Mouse (Mus musculus) limb, embryonic 14.5 days (tissue): ENCODE data around the gene Suds3. TPM values are rescaled to one million over a fixed set of nuclear protein-coding genes. Genes with fewer than 3 reads are reported as not detected.

Experiments used
- ATAC-seq: fragments of 200-750 bp; cut with Nextera tagmentation; 2 replicates; pipeline ENCODE4 v1.8.0; 2017; ENCODE audit warnings: low read depth, moderate number of reproducible peaks, moderate TSS enrichment; ENCODE audit not compliant: low FRiP score
- DNase-seq: peaks from one replicate; pipeline ENCODE4 v3.0.0-alpha.2; 2015; ENCODE audit warnings: low spot score
- H3K27ac ChIP-seq: fragments of 300-500 bp; sonication (generic); replicated peaks from 2 replicates; pipeline ENCODE4 v1.5.1; 2014; ENCODE audit warnings: low read depth, mild to moderate bottlenecking, low read length, moderate library complexity, mixed read lengths
- H3K27me3 ChIP-seq: fragments of 300-500 bp; sonication (generic); 2 replicates; pipeline ENCODE4 v1.6.1; 2014; ENCODE audit warnings: low read length, mixed read lengths; ENCODE audit not compliant: control insufficient read depth, insufficient read depth
- H3K36me3 ChIP-seq: fragments of 300-500 bp; sonication (generic); 2 replicates; pipeline ENCODE4 v1.6.1; 2014; ENCODE audit warnings: mild to moderate bottlenecking, low read length, moderate library complexity, mixed read lengths; ENCODE audit not compliant: control insufficient read depth, insufficient read depth
- H3K4me1 ChIP-seq: fragments of 300-500 bp; sonication (generic); 2 replicates; pipeline ENCODE4 v1.6.1; 2014; ENCODE audit warnings: antibody characterized with exemption, low read length, mixed read lengths; ENCODE audit not compliant: control insufficient read depth, insufficient read depth
- H3K4me2 ChIP-seq: fragments of 300-500 bp; sonication (generic); replicated peaks from 2 replicates; pipeline ENCODE4 v1.6.1; 2014; ENCODE audit warnings: low read depth, mild to moderate bottlenecking, low read length, moderate library complexity; ENCODE audit not compliant: severe bottlenecking
- H3K4me3 ChIP-seq: fragments of 300-500 bp; sonication (generic); replicated peaks from 2 replicates; pipeline ENCODE4 v1.5.1; 2014; ENCODE audit warnings: low read length
- H3K9ac ChIP-seq: fragments of 300-500 bp; sonication (generic); 2 replicates; pipeline ENCODE4 v1.6.1; 2014; ENCODE audit warnings: mild to moderate bottlenecking, low read depth, low read length, moderate library complexity; ENCODE audit not compliant: severe bottlenecking
- H3K9me3 ChIP-seq: fragments of 300-500 bp; sonication (generic); 2 replicates; pipeline ENCODE4 v1.6.1; 2016; ENCODE audit warnings: low read length; ENCODE audit not compliant: control insufficient read depth
- POLR2A ChIP-seq: fragments of 200-500 bp; IDR thresholded peaks from 2 replicates; pipeline ENCODE4 v1.8.0; 2012; ENCODE audit warnings: inconsistent platforms, mild to moderate bottlenecking, moderate library complexity, borderline replicate concordance; ENCODE audit not compliant: insufficient read depth, insufficient read length; ENCODE audit errors: extremely low read depth
- WGBS: fragments of 180-500 bp; shearing (Covaris S2); extraction: QIAGEN DNeasy Blood & Tissue Kit; methylation state at CpG from one replicate; pipeline ENCODE4 v1.1.7; 2014; 5-methylcytosine and 5-hydroxymethylcytosine counted together
- polyA plus RNA-seq, 2 experiments: library from polyadenylated mRNA; depleted of rRNA in 1 of 2; stranded (reverse) in 1 of 2; unstranded in 1 of 2; fragments of >200 nt; fragmentation: Nextera tagmentation in 1 of 2; extraction: Ambion mirVana in 1 of 2; gene quantifications; 2 replicates each; pipeline versions ENCODE4 v1.2.1 to v1.2.3; 2012 to 2014

The Suds3 gene
- polyA plus RNA-seq, 2 experiments: 43.8 to 74.7 TPM

GRCm38 (mm10) chr5:117150068-117150467, 34.2 kb upstream of the Suds3 start:
- H3K9ac ChIP-seq: no peak overlapping the region
- WGBS: 86% methylated on average over 5 of the region's 5 CpGs
- H3K27me3 ChIP-seq: no peaks in the 10 kb centered on the region
- no peak overlapping the region for H3K27ac ChIP-seq
- no peaks in the 10 kb centered on the region for H3K36me3 ChIP-seq
- no peaks in the 10 kb centered on the region for H3K4me1 ChIP-seq
- DNase-seq (no peak), ATAC-seq (no peak)
- TF ChIP-seq POLR2A: no peak
- H3K4me2 ChIP-seq: no peak overlapping the region
- H3K9me3 ChIP-seq: no peaks in the 10 kb centered on the region
- no peak overlapping the region for H3K4me3 ChIP-seq

- no peak for TF ChIP-seq POLR2A
- Histone ChIP-seq H3K4me2 (no peak overlapping the region), H3K27me3 (no peaks in the 10 kb centered on the region), H3K4me1 (no peaks in the 10 kb centered on the region), H3K9ac (no peak overlapping the region), H3K4me3 (no peak overlapping the region), H3K36me3 (no peaks in the 10 kb centered on the region), H3K27ac (no peak overlapping the region), H3K9me3 (no peaks in the 10 kb centered on the region)
- 73% methylated on average over 16 of the region's 16 CpGs for WGBS
- DNase-seq (no peak), ATAC-seq (no peak)
Measured at GRCm38 (mm10) chr5:117149054-117149942, 33.4 kb upstream of the Suds3 start.

- Histone ChIP-seq H3K4me2 (no peak overlapping the region), H3K4me1 (no peaks in the 10 kb centered on the region), H3K9ac (no peak overlapping the region), H3K36me3 (no peaks in the 10 kb centered on the region), H3K4me3 (no peak overlapping the region), H3K27ac (no peak overlapping the region), H3K27me3 (no peaks in the 10 kb centered on the region), H3K9me3 (no peaks in the 10 kb centered on the region)
- no peak for DNase-seq
- TF ChIP-seq POLR2A: no peak
- WGBS: 87% methylated on average over 16 of the region's 16 CpGs
- ATAC-seq: no peak
Measured at GRCm38 (mm10) chr5:117147187-117148095, 31.5 kb upstream of the Suds3 start.

GRCm38 (mm10) chr5:117146165-117146564, 30.3 kb upstream of the Suds3 start:
- ATAC-seq (no peak), DNase-seq (no peak)
- Histone ChIP-seq H3K36me3 (no peaks in the 10 kb centered on the region), H3K27ac (no peak overlapping the region), H3K9ac (no peak overlapping the region), H3K27me3 (no peaks in the 10 kb centered on the region), H3K4me1 (no peaks in the 10 kb centered on the region), H3K4me3 (no peak overlapping the region), H3K9me3 (no peaks in the 10 kb centered on the region), H3K4me2 (no peak overlapping the region)
- no peak for TF ChIP-seq POLR2A

GRCm38 (mm10) chr5:117143721-117144135, 27.8 kb upstream of the Suds3 start:
- WGBS: 61% methylated on average over 9 of the region's 9 CpGs
- H3K9ac ChIP-seq: no peak overlapping the region
- H3K9me3 ChIP-seq: no peaks in the 10 kb centered on the region
- no peaks in the 10 kb centered on the region for H3K27me3 ChIP-seq
- no peak overlapping the region for H3K27ac ChIP-seq
- ATAC-seq: no peak; the same call in 1 of the 2 replicates
- H3K4me1 ChIP-seq: no peaks in the 10 kb centered on the region
- no peaks in the 10 kb centered on the region for H3K36me3 ChIP-seq
- H3K4me2 ChIP-seq: no peak overlapping the region
- no peak for DNase-seq
- H3K4me3 ChIP-seq: no peak overlapping the region
- no peak for TF ChIP-seq POLR2A
